Mouse (Mus musculus): ENCODE data around the gene Scly.

DNA sequence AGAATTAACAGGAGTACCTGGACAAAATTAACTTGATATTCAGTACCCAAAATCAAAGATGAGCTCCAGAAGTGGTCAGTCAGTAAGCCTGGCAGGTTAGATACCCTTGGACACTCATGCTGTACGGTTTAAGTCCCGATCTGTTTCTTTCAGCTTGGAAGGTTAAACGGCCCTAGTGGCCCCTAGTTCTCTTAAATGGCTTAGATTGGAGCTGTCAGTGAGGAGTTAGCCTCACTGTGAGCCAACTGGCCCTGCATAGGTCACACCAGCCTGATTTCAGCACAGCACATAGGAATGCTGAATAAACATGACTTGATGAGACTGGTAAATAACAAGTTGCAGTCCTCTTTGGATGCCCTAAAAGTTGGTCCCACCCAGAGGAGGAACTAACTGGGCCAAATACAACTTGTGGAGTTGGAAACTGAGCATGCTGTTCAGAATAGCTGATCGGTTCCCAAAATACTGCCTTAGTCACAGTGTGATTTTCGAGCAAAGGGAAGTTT is 46.9 kb upstream of the Scly start:
- TF ChIP-seq CTCF (IDR thresholded peaks at IDR 0.05; ENCODE audit: borderline replicate concordance, control insufficient read depth, extremely low read depth, insufficient read depth, low read length, poor library complexity), result no peak
- no peak for TF ChIP-seq POLR2A (IDR thresholded peaks at IDR 0.05; ENCODE audit: control insufficient read depth, extremely low read depth, insufficient read depth, low read length, poor library complexity)

Data from thymus, adult 2 months (tissue).